Mouse (Mus musculus) left cerebral cortex, adult 2 months (tissue): ENCODE measurements around the gene Smndc1. TPM values are rescaled to one million over a fixed set of nuclear protein-coding genes. Genes with fewer than 3 reads are reported as not detected.

ENCODE experiments used
- DNase-seq, 2 experiments: peaks; one replicate each; pipeline ENCODE4 v3.0.0; 2021 to 2022; ENCODE audit warnings: low spot score in 2 of 2, mixed read lengths in 1 of 2; ENCODE audit errors: extremely low spot score in 1 of 2
- H3K27ac ChIP-seq: fragments of 200-600 bp; 2 replicates; pipeline ENCODE4 v1.8.1; 2022
- H3K4me3 ChIP-seq: fragments of 200-600 bp; 2 replicates; pipeline ENCODE4 v1.8.1; 2022
- CTCF ChIP-seq: fragments of 200-600 bp; IDR thresholded peaks from 2 replicates; pipeline ENCODE4 v1.8.1; 2022; ENCODE audit warnings: antibody characterized with exemption, mild to moderate bottlenecking, moderate library complexity
- intact Hi-C: fragments of 180-260 bp; cut with DNase I; formaldehyde crosslinking; loops from one replicate; pipeline ENCODE4 v1.15.1; 2025
- total RNA-seq, 2 experiments: library from RNA; stranded (reverse); gene quantifications; 2 replicates each; pipeline ENCODE4 v1.2.3; 2021

Smndc1 gene
- total RNA-seq, 2 experiments from 2014 or later = 35.1 to 35.8 TPM

DNA sequence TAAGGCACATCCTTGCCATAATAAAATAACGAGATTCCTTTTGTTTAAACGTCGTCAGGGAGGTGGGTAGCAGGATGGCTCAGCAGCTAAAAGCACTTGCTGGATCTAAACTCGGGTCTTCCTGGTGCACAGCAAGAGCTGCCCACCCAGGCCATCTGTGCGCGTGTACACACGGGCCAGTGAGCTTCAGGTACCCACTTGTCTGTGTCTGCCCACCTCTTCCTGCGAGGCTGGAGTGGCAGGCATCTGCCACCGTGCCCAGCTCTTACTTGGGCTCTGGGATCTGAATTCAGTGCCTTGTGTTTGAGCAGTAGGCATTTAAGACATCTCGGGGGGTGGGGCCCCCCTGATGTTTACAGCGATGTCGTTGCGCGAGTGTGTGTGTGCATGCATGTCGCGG, 35.3 kb downstream of the Smndc1 start:
- intact Hi-C loops = loop anchor here (2.0 kb wide), 1 partner anchor 42 kb away; no protein-coding TSS in a partner anchor

DNA sequence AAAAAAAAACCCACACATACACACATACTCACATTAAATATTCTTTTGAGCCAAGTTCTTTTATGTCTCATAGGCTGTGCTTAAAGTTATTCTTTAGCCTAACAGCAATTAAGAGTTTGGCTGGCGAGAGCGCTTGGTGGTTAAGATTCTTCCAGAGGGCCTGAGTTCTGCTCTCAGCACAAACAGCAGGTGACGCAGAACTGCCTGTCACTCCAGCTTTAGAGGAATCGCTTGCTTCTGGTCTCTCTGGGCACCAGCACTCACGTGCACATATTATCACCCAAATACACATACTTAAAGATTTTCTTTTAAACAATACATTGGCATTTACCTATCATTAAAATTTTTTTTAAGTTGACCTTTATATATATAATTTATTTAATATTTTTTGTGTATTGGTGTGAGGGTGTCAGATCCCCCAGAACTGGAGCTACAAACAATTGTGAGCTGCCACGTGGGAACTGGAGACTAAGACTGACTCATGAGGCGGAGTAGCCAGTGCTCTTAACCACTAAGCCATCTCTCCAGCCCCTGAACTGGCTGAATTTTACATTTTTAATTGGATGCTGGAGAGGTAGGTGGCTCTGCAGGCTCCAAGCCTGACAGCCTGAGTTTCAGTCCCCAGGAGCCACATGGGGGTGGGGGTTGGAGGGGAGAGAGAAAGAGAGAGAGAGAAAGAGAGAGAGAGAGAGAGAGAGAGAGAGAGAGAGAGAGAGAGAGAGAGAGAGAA, 35.9 kb downstream of the Smndc1 start:
- intact Hi-C loops = loop anchor here (2.0 kb wide), 1 partner anchor 42 kb away; no protein-coding TSS in a partner anchor
- DNase-seq = no peak
- no peak for TF ChIP-seq CTCF
- Histone ChIP-seq H3K27ac (peak overlapping the region; percentile 22; the same call in 1 of the 2 replicates), H3K4me3 (no peak overlapping the region)

More for the DNA sequence above, 35.3 kb downstream of the Smndc1 start:
- Histone ChIP-seq H3K27ac (peak overlapping the region; percentile 38), H3K4me3 (no peak overlapping the region)
- peak in 1 of 2 experiments; percentile 63 for DNase-seq
- TF ChIP-seq CTCF = no peak

DNA sequence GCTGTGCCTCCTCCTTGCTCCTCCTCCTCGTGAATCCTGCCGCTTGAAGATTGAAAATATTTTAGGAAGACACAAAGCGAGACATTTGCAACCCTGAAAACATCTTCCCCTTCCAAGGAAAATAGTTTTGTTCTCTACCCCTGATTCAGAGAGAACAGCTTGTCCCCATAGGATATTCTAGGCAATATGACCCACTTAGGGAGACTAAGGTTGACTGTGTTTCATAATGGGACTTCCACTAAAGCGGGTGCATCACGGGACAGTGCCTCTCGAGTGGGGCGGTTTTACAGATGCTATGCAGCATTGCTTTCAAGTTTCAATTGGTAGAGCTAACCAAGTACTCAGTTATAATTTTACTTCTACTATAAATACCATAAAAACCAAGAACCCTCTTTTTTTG, 36.5 kb downstream of the Smndc1 start:
- peak overlapping the region; percentile 86 for H3K27ac ChIP-seq
- no peak for DNase-seq
- intact Hi-C loops = loop anchor here (1.0 to 2.0 kb wide), 3 partner anchors 11 to 41 kb away; no protein-coding TSS in a partner anchor
- no peak overlapping the region for H3K4me3 ChIP-seq
- TF ChIP-seq CTCF = no peak

DNA sequence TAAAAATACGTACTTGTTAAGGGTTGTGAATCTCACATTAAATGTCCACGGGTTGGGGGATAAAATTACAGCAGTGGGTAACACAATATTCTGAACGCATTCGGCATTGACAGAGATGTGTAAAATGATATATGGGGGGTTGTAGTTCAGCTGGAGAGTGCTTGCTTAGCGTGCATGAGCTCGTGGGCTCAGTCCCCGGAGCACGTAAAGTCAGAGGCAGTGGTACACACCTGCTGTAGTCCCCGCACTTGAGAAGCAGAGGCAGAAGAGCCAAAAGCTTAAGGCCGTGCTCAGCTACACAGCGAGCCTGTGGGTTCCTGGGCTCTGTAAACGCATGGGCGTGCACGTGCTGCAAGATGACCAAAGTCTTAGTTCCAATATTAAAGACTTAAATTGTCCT, 44.6 kb downstream of the Smndc1 start:
- no peak for DNase-seq
- Histone ChIP-seq H3K27ac (no peak overlapping the region), H3K4me3 (no peak overlapping the region)
- intact Hi-C loops = no loop called here
- no peak for TF ChIP-seq CTCF

DNA sequence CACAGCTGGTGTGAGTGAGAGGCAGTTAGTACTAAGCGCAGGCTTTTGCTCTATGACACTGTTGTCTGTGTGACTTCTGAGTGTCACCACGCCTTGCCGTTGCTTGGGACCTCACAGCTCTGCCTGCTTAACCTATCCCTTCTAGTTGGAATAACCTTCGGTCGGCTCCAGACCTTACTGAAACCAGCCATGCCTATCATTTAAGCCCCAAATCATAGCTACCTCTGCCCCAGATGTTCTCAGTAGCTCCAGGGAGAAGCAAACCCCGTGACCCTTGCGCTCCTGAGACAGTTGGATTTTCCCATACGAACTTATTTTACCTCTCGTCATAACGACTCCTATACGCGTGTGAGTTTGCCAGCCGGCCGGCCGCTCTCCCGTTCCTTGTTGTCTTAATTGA, 46.3 kb downstream of the Smndc1 start:
- no peak for TF ChIP-seq CTCF
- H3K4me3 ChIP-seq = no peak overlapping the region
- no peak for DNase-seq
- intact Hi-C loops = no loop called here
- no peak overlapping the region for H3K27ac ChIP-seq

DNA sequence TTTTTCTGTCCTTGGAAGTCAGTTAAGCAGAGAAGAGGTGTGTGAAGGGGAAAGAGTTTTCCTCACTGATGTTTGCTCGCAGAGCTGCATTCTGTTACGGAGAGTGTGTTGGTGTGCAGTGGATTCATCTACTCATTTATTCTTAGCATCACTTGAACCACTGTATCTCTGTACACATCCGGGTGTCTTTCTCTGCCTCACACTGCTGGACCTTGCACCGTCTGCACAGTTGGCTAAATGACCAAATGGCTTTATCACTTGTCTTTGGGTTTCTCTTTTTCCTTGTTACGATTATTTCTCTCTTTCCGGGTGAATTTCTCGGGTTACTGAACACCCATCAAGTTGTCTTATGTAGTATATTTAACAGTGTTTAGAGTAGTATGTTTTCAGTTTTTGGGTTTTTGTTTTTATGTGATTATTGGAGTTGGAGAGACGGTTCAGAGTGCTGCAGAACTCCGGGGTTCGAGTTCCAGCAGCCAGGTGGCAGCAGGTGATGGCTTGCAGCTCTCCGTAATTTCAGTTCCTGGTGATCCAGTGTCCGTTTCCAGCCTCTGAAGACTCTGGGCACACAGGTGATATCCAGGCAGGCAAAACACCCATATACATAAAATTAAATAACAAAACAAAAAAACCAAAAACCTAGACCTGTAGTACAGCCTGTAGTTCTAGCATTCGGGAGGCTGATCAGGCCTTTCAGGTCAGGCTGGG, 47.0 kb downstream of the Smndc1 start:
- no peak for DNase-seq
- H3K4me3 ChIP-seq = no peak overlapping the region
- H3K27ac ChIP-seq = no peak overlapping the region
- intact Hi-C loops = no loop called here
- no peak for TF ChIP-seq CTCF

DNA sequence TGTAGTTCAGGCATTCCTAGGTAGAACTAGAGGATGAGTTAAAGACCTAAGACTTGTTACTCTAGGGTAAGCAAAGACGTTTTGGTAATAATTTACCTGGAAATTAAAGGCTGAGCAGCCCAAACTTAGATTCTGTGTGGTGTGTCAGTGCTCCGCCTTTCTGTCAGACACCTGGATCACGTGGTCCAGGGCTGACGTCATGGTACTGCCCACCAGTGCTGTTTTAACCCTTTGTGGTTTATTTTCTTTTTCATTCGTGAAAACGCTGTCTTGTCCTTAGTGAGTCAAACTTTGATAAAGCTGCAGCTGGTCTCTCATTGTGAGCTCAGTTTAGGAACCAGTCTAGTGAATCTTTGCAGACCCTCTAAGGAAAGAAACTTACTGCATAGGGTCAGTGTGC, 50.0 kb downstream of the Smndc1 start:
- H3K27ac ChIP-seq = no peak overlapping the region
- TF ChIP-seq CTCF = no peak

DNA sequence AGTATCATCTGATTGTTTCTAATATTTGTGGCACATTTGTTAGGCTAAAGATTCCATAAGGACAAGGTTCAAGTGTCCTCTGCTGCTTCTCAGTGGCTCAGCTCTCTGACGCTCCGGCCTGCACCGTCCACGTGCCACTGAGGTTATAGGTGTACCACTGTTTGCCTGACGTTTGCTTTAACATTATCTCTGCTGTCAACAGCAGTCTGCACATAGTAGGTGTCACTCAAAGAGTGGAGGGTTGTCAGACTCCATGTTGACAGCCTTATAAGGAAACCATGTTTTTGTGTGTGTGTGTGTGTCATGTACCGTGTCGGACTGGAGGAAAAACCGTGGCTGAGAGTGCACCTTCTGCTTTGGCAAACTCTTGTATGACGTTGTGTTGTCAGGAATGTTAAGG, 55.1 kb downstream of the Smndc1 start:
- Histone ChIP-seq H3K4me3 (no peak overlapping the region), H3K27ac (no peak overlapping the region)
- intact Hi-C loops = no loop called here
- DNase-seq = no peak
- no peak for TF ChIP-seq CTCF

More for the DNA sequence above, 50.0 kb downstream of the Smndc1 start:
- DNase-seq = no peak
- H3K4me3 ChIP-seq = no peak overlapping the region
- intact Hi-C loops = no loop called here

DNA sequence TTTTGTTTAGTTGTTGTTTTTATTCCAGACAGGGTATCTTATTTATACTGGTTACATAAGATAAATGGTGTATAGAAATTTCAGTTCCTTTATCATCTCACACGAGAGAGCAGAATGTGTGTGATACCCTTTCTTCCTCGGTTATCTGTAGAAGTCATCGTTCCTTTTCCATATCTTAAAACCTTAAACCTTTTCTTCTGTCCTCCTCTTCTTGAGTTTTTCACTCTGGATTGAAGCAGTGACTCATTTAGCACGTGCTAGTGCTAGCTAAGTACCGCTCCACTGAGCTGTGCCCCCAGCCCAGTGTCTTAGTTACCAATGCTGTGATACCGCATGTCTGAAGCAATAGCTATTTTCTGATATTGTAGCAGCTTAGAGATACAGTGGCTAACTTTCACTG, 56.6 kb downstream of the Smndc1 start:
- H3K27ac ChIP-seq = no peak overlapping the region
- TF ChIP-seq CTCF = no peak
- no peak overlapping the region for H3K4me3 ChIP-seq
- intact Hi-C loops = no loop called here
- no peak for DNase-seq

DNA sequence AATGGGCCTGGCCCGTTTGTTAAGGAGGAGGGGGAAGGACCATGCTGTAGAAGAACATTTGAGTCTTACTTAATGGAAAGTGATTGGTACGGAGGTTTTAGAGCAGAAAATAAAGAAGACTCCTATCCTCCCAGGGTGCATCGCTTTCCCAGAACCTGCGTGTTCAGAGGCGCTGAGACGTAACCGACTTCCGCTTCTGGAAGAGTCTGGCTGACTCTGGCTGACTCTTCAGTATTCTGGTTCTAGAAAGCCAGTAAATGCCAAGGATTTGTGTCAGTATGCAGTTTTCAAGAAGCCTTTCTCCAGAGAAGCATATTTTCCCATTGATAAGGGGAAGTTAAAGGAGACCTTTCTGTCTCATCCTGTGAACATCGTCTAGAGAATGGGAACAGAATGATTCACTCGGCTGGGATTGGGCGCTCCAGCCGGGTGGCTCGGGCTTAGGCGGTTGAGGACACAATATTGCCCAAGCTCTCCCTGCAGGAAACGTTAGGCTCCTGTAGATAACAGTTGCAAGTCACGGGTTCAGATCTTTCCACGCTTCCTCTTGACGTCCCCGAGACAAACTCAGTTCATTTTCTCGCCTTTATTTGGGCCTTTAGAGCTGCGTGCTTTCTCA, 58.4 kb downstream of the Smndc1 start:
- no peak for TF ChIP-seq CTCF
- no peak for DNase-seq
- H3K27ac ChIP-seq = no peak overlapping the region
- H3K4me3 ChIP-seq = no peak overlapping the region
- intact Hi-C loops = loop anchor here (2.0 kb wide), 1 partner anchor 21 kb away; no protein-coding TSS in a partner anchor

DNA sequence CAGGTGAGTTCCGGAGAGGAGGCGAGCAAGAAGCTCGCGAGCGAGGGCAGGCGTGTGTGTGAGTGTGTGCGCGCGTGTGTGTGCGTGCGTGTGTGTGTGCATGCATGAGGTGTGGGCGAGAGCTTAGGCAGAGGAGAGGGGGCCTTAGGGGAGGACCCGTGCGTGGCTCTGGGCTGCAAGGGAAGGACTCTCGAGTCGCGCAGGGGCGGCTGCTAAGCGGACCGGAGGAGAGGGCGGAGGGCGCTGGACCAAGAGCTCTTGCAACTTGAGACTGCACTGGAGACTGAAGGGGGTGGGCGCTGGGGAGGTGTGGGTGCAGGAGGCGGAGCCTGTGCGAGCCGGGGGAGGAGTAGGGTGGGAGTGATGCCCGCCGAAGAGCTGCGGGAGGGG, 60.4 kb downstream of the Smndc1 start:
- TF ChIP-seq CTCF = no peak
- intact Hi-C loops = loop anchor here (1.0 to 2.0 kb wide), 4 partner anchors 17 to 82 kb away; no protein-coding TSS in a partner anchor
- H3K4me3 ChIP-seq = peak overlapping the region; percentile 91
- DNase-seq = peak; percentile 69 to 74
- H3K27ac ChIP-seq = peak overlapping the region; percentile 95

Other genes with a start within 250 kb of the Smndc1 start
- gene Mxi1, start 80.1 kb downstream of the Smndc1 start, total RNA-seq = 10 to 100 TPM; 85.3 to 89.6 TPM
- not detected for gene Gm10197, start 18.8 kb downstream of the Smndc1 start, total RNA-seq
- gene Dusp5, start 138.5 kb upstream of the Smndc1 start, total RNA-seq = 10 to 100 TPM; 16.7 to 26.9 TPM
- gene Nutf2-ps1, start 198.5 kb upstream of the Smndc1 start, total RNA-seq = 10 to 100 TPM; 45.3 to 50.5 TPM
- gene Smc3, start 209.8 kb upstream of the Smndc1 start, total RNA-seq = 10 to 100 TPM; 37.6 to 39.3 TPM